Mouse (Mus musculus): ENCODE results near the gene Gas7. TPM values are rescaled to one million over a fixed set of nuclear protein-coding genes. Genes with fewer than 3 reads are reported as not detected.

Gene Gas7
- polyA plus RNA-seq, 1 experiment from 2014 or later: 2.7 TPM

DNA sequence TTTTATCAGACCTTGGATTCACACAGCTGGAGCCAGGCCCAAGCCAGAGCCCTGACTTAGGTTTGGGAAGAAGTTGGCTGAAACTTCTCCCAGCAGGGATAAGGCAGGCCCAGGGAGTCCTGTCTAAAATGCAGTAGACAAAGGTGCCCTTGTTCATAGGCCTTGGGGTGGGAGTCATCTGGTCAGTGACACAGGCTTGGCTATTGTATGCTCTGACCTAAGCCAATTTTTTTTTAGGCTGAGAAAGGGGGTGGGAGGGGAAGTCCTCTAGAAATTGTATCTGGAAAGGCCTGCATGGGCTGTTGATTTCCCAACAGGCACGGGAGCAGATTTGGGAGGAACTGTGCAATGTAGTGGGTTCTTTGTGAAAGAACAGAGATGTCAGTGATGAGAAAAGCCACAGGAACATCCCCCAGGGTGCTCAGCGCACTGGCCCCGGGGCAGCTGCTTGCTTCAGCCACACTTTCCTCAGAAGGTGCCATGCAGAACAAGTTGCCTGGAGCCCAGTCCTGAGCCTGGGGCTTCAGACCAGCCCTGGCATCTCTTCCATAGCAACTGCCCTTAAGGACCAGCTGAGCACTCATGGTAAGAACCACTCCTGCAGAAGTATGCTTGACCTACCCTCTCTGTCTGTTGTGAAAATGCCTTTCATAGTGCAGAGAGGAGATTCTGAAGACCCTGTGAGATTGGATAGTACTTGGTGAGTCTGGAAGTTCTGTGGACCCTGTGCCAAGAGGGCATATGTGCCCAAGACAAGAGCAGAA lies 131.2 kb downstream of the Gas7 start:
- H3K9me3 ChIP-seq (ENCODE audit: low read length): no peaks in the 10 kb centered on the region
- H3K4me2 ChIP-seq (ENCODE audit: low read depth, low read length): peak overlapping the region; percentile 59
- TF ChIP-seq EP300 (IDR thresholded peaks at IDR 0.05; ENCODE audit: low read depth) (no peak), CTCF (IDR thresholded peaks at IDR 0.05; ENCODE audit: low read depth) (no peak)
- peak overlapping the region; percentile 34; the same call in 1 of the 2 replicates for H3K27ac ChIP-seq (ENCODE audit: low read depth)
- peaks cover 13% of the 10 kb centered on the region for H3K4me1 ChIP-seq (ENCODE audit: insufficient read depth)
- DNase-seq (peak; percentile 49), ATAC-seq (0 out of 2 replicates have a peak, but pooled peaks have one; percentile 28)
- peak overlapping the region; percentile 36 for H3K4me3 ChIP-seq (ENCODE audit: low read depth, low read length)
- H3K27me3 ChIP-seq (ENCODE audit: insufficient read depth, low read length): no peaks in the 10 kb centered on the region
- H3K36me3 ChIP-seq (replicated peaks; ENCODE audit: insufficient read depth, low read length): no peaks in the 10 kb centered on the region
- 46% methylated on average over 3 of the region's 3 CpGs for WGBS (ENCODE audit: insufficient replicate concordance)
- H3K9ac ChIP-seq (replicated peaks): no peak overlapping the region

GRCm38 (mm10) chr11:67588196-67588827 lies 133.1 kb downstream of the Gas7 start:
- Histone ChIP-seq H3K4me2 (ENCODE audit: low read depth, low read length) (peak overlapping the region; percentile 59), H3K36me3 (replicated peaks; ENCODE audit: insufficient read depth, low read length) (no peaks in the 10 kb centered on the region), H3K27me3 (ENCODE audit: insufficient read depth, low read length) (no peaks in the 10 kb centered on the region), H3K27ac (ENCODE audit: low read depth) (peak overlapping the region; percentile 71), H3K9ac (replicated peaks) (no peak overlapping the region), H3K4me3 (ENCODE audit: low read depth, low read length) (peak overlapping the region; percentile 11; the same call in 1 of the 2 replicates), H3K9me3 (ENCODE audit: low read length) (no peaks in the 10 kb centered on the region), H3K4me1 (ENCODE audit: insufficient read depth) (peaks cover 13% of the 10 kb centered on the region)
- ATAC-seq (peak; percentile 61; the same call in 1 of the 2 replicates), DNase-seq (peak; percentile 28)
- no peak for TF ChIP-seq EP300 (IDR thresholded peaks at IDR 0.05; ENCODE audit: low read depth)
- TF ChIP-seq CTCF (IDR thresholded peaks at IDR 0.05; ENCODE audit: low read depth): no peak
- whole genome bisulfite sequencing (ENCODE audit: insufficient replicate concordance): 40% methylated on average over 8 of the region's 8 CpGs

DNA sequence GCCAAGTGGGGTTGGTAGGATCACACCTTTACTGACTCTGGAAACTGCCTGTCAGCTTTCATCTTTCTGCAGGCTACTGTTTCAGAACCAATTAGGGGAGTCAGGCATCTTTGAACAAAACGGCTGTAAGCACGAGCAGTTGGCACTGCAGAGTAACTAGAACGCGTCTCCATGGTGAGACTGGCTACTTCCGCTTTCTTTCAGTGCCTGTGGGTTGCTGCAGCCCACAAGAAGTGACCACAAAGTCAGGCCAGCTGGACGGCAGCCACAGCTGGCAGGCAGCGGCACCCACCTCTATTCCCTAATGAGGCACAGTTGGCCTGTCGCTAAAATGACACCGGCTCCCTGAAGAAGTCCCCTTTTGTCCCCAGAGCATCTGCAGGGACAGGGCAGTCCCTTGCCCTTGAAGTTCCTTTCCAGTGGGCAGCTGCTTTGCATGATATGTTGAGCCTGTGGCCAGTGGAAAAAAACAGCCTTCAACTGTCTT lies 133.6 kb downstream of the Gas7 start:
- peak; percentile 81 for DNase-seq

GRCm38 (mm10) chr11:67596233-67596632 lies 141.0 kb downstream of the Gas7 start:
- TF ChIP-seq EP300 (IDR thresholded peaks at IDR 0.05; ENCODE audit: low read depth): no peak
- TF ChIP-seq CTCF (IDR thresholded peaks at IDR 0.05; ENCODE audit: low read depth): no peak
- ATAC-seq: no peak
- Histone ChIP-seq H3K9me3 (ENCODE audit: low read length) (no peaks in the 10 kb centered on the region), H3K36me3 (replicated peaks; ENCODE audit: insufficient read depth, low read length) (no peaks in the 10 kb centered on the region), H3K4me1 (ENCODE audit: insufficient read depth) (no peaks in the 10 kb centered on the region), H3K4me3 (ENCODE audit: low read depth, low read length) (no peak overlapping the region), H3K27ac (ENCODE audit: low read depth) (no peak overlapping the region), H3K4me2 (ENCODE audit: low read depth, low read length) (no peak overlapping the region), H3K9ac (replicated peaks) (no peak overlapping the region), H3K27me3 (ENCODE audit: insufficient read depth, low read length) (no peaks in the 10 kb centered on the region)
- 60% methylated on average over 6 of the region's 6 CpGs for WGBS (ENCODE audit: insufficient replicate concordance)
- DNase-seq: no peak

More for the DNA sequence above, 133.6 kb downstream of the Gas7 start:
- Histone ChIP-seq H3K27me3 (ENCODE audit: insufficient read depth, low read length) (no peaks in the 10 kb centered on the region), H3K4me3 (ENCODE audit: low read depth, low read length) (0 out of 2 replicates have a peak overlapping the region, but pooled peaks have one; percentile 11), H3K27ac (ENCODE audit: low read depth) (peak overlapping the region; percentile 71), H3K4me1 (ENCODE audit: insufficient read depth) (peaks cover 13% of the 10 kb centered on the region), H3K9ac (replicated peaks) (no peak overlapping the region), H3K9me3 (ENCODE audit: low read length) (no peaks in the 10 kb centered on the region), H3K4me2 (ENCODE audit: low read depth, low read length) (peak overlapping the region; percentile 59), H3K36me3 (replicated peaks; ENCODE audit: insufficient read depth, low read length) (no peaks in the 10 kb centered on the region)
- no peak for TF ChIP-seq EP300 (IDR thresholded peaks at IDR 0.05; ENCODE audit: low read depth)
- TF ChIP-seq CTCF (IDR thresholded peaks at IDR 0.05; ENCODE audit: low read depth): no peak
- WGBS (ENCODE audit: insufficient replicate concordance): 35% methylated on average over 9 of the region's 9 CpGs
- ATAC-seq: peak; percentile 79

- Histone ChIP-seq H3K9me3 (ENCODE audit: low read length) (no peaks in the 10 kb centered on the region), H3K9ac (replicated peaks) (no peak overlapping the region), H3K4me3 (ENCODE audit: low read depth, low read length) (no peak overlapping the region), H3K27me3 (ENCODE audit: insufficient read depth, low read length) (no peaks in the 10 kb centered on the region), H3K4me1 (ENCODE audit: insufficient read depth) (no peaks in the 10 kb centered on the region), H3K4me2 (ENCODE audit: low read depth, low read length) (no peak overlapping the region), H3K27ac (ENCODE audit: low read depth) (no peak overlapping the region), H3K36me3 (replicated peaks; ENCODE audit: insufficient read depth, low read length) (no peaks in the 10 kb centered on the region)
- no peak for ATAC-seq
- 79% methylated on average over 6 of the region's 6 CpGs for WGBS (ENCODE audit: insufficient replicate concordance)
- DNase-seq: no peak
- TF ChIP-seq EP300 (IDR thresholded peaks at IDR 0.05; ENCODE audit: low read depth) (no peak), CTCF (IDR thresholded peaks at IDR 0.05; ENCODE audit: low read depth) (no peak)
Observed at GRCm38 (mm10) chr11:67596856-67597255, 141.6 kb downstream of the Gas7 start.

GRCm38 (mm10) chr11:67597388-67597787 lies 142.2 kb downstream of the Gas7 start:
- ATAC-seq (no peak), DNase-seq (no peak)
- Histone ChIP-seq H3K4me2 (ENCODE audit: low read depth, low read length) (no peak overlapping the region), H3K9ac (replicated peaks) (no peak overlapping the region), H3K27me3 (ENCODE audit: insufficient read depth, low read length) (no peaks in the 10 kb centered on the region), H3K4me1 (ENCODE audit: insufficient read depth) (no peaks in the 10 kb centered on the region), H3K27ac (ENCODE audit: low read depth) (no peak overlapping the region), H3K9me3 (ENCODE audit: low read length) (no peaks in the 10 kb centered on the region), H3K36me3 (replicated peaks; ENCODE audit: insufficient read depth, low read length) (no peaks in the 10 kb centered on the region), H3K4me3 (ENCODE audit: low read depth, low read length) (no peak overlapping the region)
- TF ChIP-seq EP300 (IDR thresholded peaks at IDR 0.05; ENCODE audit: low read depth) (no peak), CTCF (IDR thresholded peaks at IDR 0.05; ENCODE audit: low read depth) (no peak)
- 86% methylated on average over 7 of the region's 7 CpGs for WGBS (ENCODE audit: insufficient replicate concordance)
